Mouse (Mus musculus): ENCODE measurements around the gene Isg20. TPM values are rescaled to one million over a fixed set of nuclear protein-coding genes. Genes with fewer than 3 reads are reported as not detected.

Isg20 gene
- total and polyA plus RNA-seq, 3 experiments = 6.9 to 44.2 (median 19.9) TPM

DNA sequence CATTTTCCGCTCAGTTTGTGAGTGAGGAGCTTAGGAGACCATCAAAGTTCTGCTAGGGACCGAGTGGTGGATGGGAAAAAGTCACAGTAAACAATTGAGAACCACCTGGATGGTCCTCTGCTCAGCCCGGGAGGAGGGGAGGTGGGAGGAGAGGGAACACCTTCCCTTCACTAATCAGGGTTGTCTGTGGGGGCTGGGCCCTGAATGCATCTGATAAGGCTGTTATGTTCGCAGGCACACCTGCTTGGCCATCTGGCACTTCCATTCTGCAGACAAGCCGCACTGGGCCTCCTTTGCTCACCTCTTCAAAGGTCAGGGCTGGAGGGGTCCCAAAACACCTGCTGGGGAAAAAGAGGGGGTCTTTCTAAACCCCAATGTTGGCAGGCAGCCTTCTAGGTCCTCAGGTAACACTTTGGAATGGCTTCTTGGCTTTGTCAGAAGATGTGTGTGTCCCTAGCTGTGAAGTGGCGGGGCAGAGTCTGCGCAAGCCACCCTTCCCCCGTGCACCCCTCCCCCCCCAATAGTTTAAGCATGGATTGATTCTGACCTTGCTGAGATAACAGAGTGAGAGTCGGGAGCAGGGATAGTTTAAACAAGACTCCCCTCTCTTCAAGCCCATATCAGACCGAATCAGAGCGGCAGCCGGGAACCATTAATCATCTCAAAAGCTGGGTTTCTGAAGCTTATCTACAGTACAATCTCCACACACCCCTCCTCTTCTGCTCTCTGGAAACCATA is 47.8 kb upstream of the Isg20 start:
- dilution Hi-C loops (cut with MboI; ENCODE audit: extremely low pct_ligation_motif_present, extremely low pct_unique_long_range_greater_than_20kb, low sequenced_read_pairs) = no loop called here

DNA sequence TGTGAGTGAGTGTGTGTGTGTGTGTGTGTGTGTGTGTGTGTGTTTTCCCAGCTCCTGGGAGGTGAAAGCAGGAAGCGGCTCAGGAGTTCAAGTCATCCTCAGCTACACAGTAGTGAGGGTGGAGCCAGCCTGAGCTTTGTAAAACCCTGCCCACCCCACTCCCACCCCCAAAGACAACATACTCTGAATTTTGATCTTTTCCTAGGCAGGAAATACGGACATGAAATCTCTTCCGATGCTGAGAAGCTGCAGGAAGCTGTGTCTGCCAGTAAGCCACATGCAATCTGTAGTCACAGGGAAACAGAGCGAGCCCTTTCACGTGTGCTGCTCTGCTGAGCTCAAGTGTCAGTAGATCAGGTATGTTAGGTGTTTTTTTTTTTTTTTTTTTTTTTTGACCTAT is 44.5 kb upstream of the Isg20 start:
- no peak for DNase-seq (ENCODE audit: extremely low read depth)
- TF ChIP-seq NELFE (IDR thresholded peaks at IDR 0.05; ENCODE audit: low read depth, low read length) = no peak
- TF ChIP-seq MAZ (IDR thresholded peaks at IDR 0.05; ENCODE audit: low read depth, low read length) = no peak
- TF ChIP-seq EP300 (IDR thresholded peaks at IDR 0.05; ENCODE audit: low read length) = no peak
- TF ChIP-seq E2F4 (IDR thresholded peaks at IDR 0.05; ENCODE audit: insufficient replicate concordance, low read depth, low read length) = no peak
- TF ChIP-seq SMC3 (IDR thresholded peaks at IDR 0.05; ENCODE audit: low read depth, low read length) = no peak
- TF ChIP-seq ZC3H11A (IDR thresholded peaks at IDR 0.05; ENCODE audit: low read depth, low read length) = no peak
- no peak for TF ChIP-seq USF2 (conservative IDR thresholded peaks at IDR 0.05; ENCODE audit: low read depth, low read length)
- no peak for TF ChIP-seq NRF1 (IDR thresholded peaks at IDR 0.05; ENCODE audit: low read depth, low read length)
- no peak for TF ChIP-seq GABPA (IDR thresholded peaks at IDR 0.05; ENCODE audit: insufficient replicate concordance, low read depth, low read length)

More for the DNA sequence above, 47.8 kb upstream of the Isg20 start:
- Histone ChIP-seq H3K4me3 (replicated peaks in 1 of 3; ENCODE audit: low read depth in 2 of 3, low read length in 2 of 3, poor library complexity in 1 of 3) (no peak overlapping the region), H3K9ac (ENCODE audit: insufficient read depth, low read depth) (no peak overlapping the region), H3K36me3 (replicated peaks in 1 of 2; ENCODE audit: control insufficient read depth in 1 of 2, insufficient read depth in 1 of 2, low read length in 1 of 2) (no peaks in the 10 kb centered on the region), H3K79me2 (replicated peaks; ENCODE audit: control insufficient read depth, extremely low read depth, insufficient read depth, poor library complexity, severe bottlenecking) (no peaks in the 10 kb centered on the region), H3K4me1 (ENCODE audit: control insufficient read depth in 1 of 2, insufficient read depth in 2 of 2) (peaks cover 4 to 11% of the 10 kb centered on the region in 2 experiments), H3K27ac (ENCODE audit: insufficient read depth, low read depth) (no peak overlapping the region), H3K9me3 (replicated peaks; ENCODE audit: low read length) (no peaks in the 10 kb centered on the region), H3K4me2 (ENCODE audit: insufficient read depth, low read depth, poor library complexity, severe bottlenecking) (no peak overlapping the region), H3K27me3 (replicated peaks) (no peaks in the 10 kb centered on the region)
- in situ Hi-C loops (cut with MboI; ENCODE audit: low pct_ligation_motif_present, low pct_unique_long_range_greater_than_20kb, low sequenced_read_pairs) = no loop called here
- DNase-seq (ENCODE audit: extremely low read depth) = no peak
- TF ChIP-seq SIN3A (IDR thresholded peaks at IDR 0.05; ENCODE audit: low read length) (no peak), GABPA (IDR thresholded peaks at IDR 0.05; ENCODE audit: insufficient replicate concordance, low read depth, low read length) (no peak), ZKSCAN1 (IDR thresholded peaks at IDR 0.05; ENCODE audit: borderline replicate concordance, low read depth, low read length) (no peak), ZMIZ1 (IDR thresholded peaks at IDR 0.05; ENCODE audit: low read depth, low read length) (no peak), MEF2A (IDR thresholded peaks at IDR 0.05; ENCODE audit: borderline replicate concordance, low read depth, low read length) (no peak), MAX (IDR thresholded peaks at IDR 0.05; ENCODE audit: low read length) (no peak), ETS1 (conservative IDR thresholded peaks at IDR 0.05; ENCODE audit: low read depth, low read length) (no peak), POLR2AphosphoS2 (IDR thresholded peaks at IDR 0.05; ENCODE audit: low read depth, low read length) (no peak), USF1 (IDR thresholded peaks at IDR 0.05; ENCODE audit: low read depth, low read length) (no peak), EP300 (IDR thresholded peaks at IDR 0.05; ENCODE audit: low read length) (no peak), MAFK (IDR thresholded peaks at IDR 0.05; ENCODE audit: insufficient replicate concordance, low read length) (no peak), USF2 (conservative IDR thresholded peaks at IDR 0.05; ENCODE audit: low read depth, low read length) (no peak), PAX5 (IDR thresholded peaks at IDR 0.05; ENCODE audit: low read length) (no peak), ZNF384 (IDR thresholded peaks at IDR 0.05; ENCODE audit: low read depth, low read length) (no peak), RCOR1 (conservative IDR thresholded peaks at IDR 0.05; ENCODE audit: low read depth, low read length) (no peak)

More for the DNA sequence above, 44.5 kb upstream of the Isg20 start:
- no peak overlapping the region for H3K9ac ChIP-seq (ENCODE audit: insufficient read depth, low read depth)
- in situ Hi-C loops (cut with MboI; ENCODE audit: low pct_ligation_motif_present, low pct_unique_long_range_greater_than_20kb, low sequenced_read_pairs) (no loop called here), dilution Hi-C loops (cut with MboI; ENCODE audit: extremely low pct_ligation_motif_present, extremely low pct_unique_long_range_greater_than_20kb, low sequenced_read_pairs) (no loop called here)
- H3K36me3 ChIP-seq (replicated peaks in 1 of 2; ENCODE audit: control insufficient read depth in 1 of 2, insufficient read depth in 1 of 2, low read length in 1 of 2) = no peaks in the 10 kb centered on the region
- no peak overlapping the region for H3K4me2 ChIP-seq (ENCODE audit: insufficient read depth, low read depth, poor library complexity, severe bottlenecking)
- no peaks in the 10 kb centered on the region for H3K9me3 ChIP-seq (replicated peaks; ENCODE audit: low read length)
- no peaks in the 10 kb centered on the region for H3K27me3 ChIP-seq (replicated peaks)
- H3K27ac ChIP-seq (ENCODE audit: insufficient read depth, low read depth) = no peak overlapping the region
- peaks cover 4% of the 10 kb centered on the region in 2 experiments; a peak in 2 of 4 replicates for H3K4me1 ChIP-seq (ENCODE audit: control insufficient read depth in 1 of 2, insufficient read depth in 2 of 2)
- H3K4me3 ChIP-seq (replicated peaks in 1 of 3; ENCODE audit: low read depth in 2 of 3, low read length in 2 of 3, poor library complexity in 1 of 3) = no peak overlapping the region
- H3K79me2 ChIP-seq (replicated peaks; ENCODE audit: control insufficient read depth, extremely low read depth, insufficient read depth, poor library complexity, severe bottlenecking) = no peaks in the 10 kb centered on the region

Data from CH12.LX (cell line).